Mouse (Mus musculus): ENCODE results near the gene Slc5a10. TPM values are rescaled to one million over a fixed set of nuclear protein-coding genes. Genes with fewer than 3 reads are reported as not detected.

Gene Slc5a10
- polyA plus RNA-seq (2017; shearing (Covaris generic)): under 1 TPM in 1 of 2 experiments, not detected in 1; 0.10 TPM

GRCm38 (mm10) chr11:61720636-61721035 lies at the start of gene Slc5a10:
TSS of gene Slc5a10 (minus strand) at chr11:61720826.

DNA sequence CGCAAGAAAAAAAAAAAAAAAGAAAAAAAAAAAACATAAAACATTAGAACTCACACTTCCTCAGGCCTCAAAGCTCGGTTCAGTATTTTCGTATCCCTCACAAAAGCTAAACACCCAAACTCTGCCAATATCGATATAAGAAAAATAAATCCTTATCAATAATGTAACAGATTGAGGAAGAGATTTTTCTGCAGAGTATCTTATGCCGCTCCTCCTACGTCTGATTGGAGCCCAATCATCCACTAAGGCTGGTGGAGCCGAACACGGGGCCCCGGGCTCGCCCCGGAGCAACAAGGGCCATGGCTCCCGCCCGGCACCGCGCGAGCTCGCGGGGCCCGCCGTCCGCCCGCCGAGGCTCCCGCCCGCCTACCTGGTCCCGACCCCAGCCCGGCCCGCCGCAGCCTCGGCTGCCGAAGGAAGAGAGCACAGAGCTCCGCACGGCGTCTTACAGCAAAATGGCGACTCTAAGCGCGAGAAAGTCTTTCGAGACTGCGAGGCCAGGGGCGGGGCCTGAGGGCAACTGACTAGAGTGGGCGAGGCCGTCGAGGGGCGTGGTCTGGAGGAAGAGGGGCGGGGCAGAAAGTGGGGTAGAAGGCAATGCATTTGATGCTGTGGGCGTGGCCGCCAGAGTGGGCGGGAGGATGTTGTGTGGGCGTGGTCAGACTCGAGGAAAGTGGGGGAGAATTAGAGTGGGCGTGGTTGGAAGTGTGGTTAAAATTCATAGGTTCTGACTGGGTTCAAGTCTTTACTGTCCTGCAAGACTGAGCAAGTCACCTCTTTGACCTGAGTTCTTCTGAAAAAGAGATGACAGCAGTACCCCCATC lies 41.2 kb upstream of the Slc5a10 start, which contains the start of gene Prpsap2:
Gene Prpsap2, minus strand, starts transcription at position 505 of the 824 bp plus-strand sequence.

DNA sequence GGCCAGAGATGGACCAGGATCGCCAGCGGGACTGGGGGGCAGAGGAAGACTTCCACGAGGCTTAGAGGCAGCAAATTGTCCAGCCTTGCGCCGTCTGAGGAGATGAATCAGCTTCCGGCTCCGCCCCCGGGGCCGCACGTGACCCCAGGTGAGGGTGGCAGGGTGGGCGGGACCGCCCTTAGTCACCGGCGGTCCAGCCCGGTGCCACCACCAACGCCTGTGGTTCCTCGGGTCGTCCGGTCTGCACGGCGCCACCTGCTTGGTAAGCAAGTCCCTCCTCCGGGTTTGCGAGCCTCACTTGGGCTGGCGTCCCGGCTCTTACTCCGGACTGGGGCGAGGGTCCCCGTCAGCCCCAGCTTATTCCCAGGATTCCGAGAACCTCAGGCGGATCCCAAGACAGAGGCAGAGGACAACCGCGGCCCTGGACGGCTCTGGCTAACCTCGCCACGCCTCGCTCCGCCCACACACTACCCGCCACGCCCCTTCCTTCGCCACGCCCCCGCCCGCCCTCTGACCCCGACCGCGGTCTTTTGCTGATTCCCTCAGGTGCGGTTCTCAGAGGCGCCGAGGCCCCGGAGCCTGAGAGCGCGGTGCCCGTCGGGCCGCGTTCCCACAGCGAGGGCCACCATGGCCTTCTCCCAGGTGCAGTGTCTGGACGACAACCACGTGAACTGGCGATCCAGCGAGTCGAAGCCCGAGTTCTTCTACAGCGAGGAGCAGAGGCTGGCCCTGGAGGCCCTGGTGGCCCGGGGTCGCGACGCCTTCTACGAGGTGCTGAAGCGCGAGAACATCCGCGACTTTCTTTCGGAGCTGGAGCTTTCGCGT lies 36.5 kb downstream of the Slc5a10 start, which contains the start of gene Fam83g:
Gene Fam83g, plus strand, starts transcription at position 185 of the 825 bp plus-strand sequence.

GRCm38 (mm10) chr11:61652686-61653447 lies 67.8 kb downstream of the Slc5a10 start, which contains the start of gene Grap:
TSS of gene Grap (plus strand) at chr11:61653265.

Other genes starting within 250 kb of the Slc5a10 start
- not detected for gene Mfap4, start 235.4 kb downstream of the Slc5a10 start, polyA plus RNA-seq (2017; shearing (Covaris generic))
- 10 to 100 TPM; 21.5 to 22.3 TPM for gene Mapk7, start 226.4 kb downstream of the Slc5a10 start, polyA plus RNA-seq (2017; shearing (Covaris generic))
- gene B9d1, start 215.7 kb downstream of the Slc5a10 start, polyA plus RNA-seq (2017; shearing (Covaris generic)): 1 to 10 TPM; 2.0 to 2.8 TPM
- gene Epn2, start 141.1 kb downstream of the Slc5a10 start, polyA plus RNA-seq (2017; shearing (Covaris generic)): under 1 TPM; 0.27 to 0.95 TPM
- gene Grap, start 67.6 kb downstream of the Slc5a10 start, polyA plus RNA-seq (2017; shearing (Covaris generic)): 100 to 1,000 TPM; 260 to 350 TPM
- gene Fam83g, start 36.7 kb downstream of the Slc5a10 start, polyA plus RNA-seq (2017; shearing (Covaris generic)): 1 to 10 TPM; 1.3 to 6.1 TPM
- gene Prpsap2, start 41.3 kb upstream of the Slc5a10 start, polyA plus RNA-seq (2017; shearing (Covaris generic)): 10 to 100 TPM; 23.3 to 32.2 TPM
- 10 to 100 TPM; 19.8 to 20.2 TPM for gene Ulk2, start 134.2 kb upstream of the Slc5a10 start, polyA plus RNA-seq (2017; shearing (Covaris generic))
- gene Akap10, start 209.4 kb upstream of the Slc5a10 start, polyA plus RNA-seq (2017; shearing (Covaris generic)): 10 to 100 TPM; 39.8 to 41.5 TPM
- 1 to 10 TPM; 1.8 to 2.2 TPM for gene Specc1, start 235.9 kb upstream of the Slc5a10 start, polyA plus RNA-seq (2017; shearing (Covaris generic))